Mouse (Mus musculus) erythroblast, embryonic 14.5 days (primary cell): ENCODE results near the gene Cacnb1. TPM values are rescaled to one million over a fixed set of nuclear protein-coding genes. Genes with fewer than 3 reads are reported as not detected.

Experiments used
- H3K27me3 ChIP-seq: 2 replicates; pipeline ENCODE4 v1.6.1; 2012; ENCODE audit warnings: inconsistent platforms; ENCODE audit not compliant: control insufficient read depth
- H3K36me3 ChIP-seq: 2 replicates; pipeline ENCODE4 v1.6.1; 2012; ENCODE audit warnings: mild to moderate bottlenecking, inconsistent platforms; ENCODE audit not compliant: control insufficient read depth
- H3K4me1 ChIP-seq: 2 replicates; pipeline ENCODE4 v1.6.1; 2012; ENCODE audit warnings: inconsistent platforms; ENCODE audit not compliant: control insufficient read depth
- H3K4me3 ChIP-seq: replicated peaks from 2 replicates; pipeline ENCODE3; 2012; ENCODE audit warnings: moderate library complexity, mild to moderate bottlenecking, inconsistent platforms
- H3K9me3 ChIP-seq: 2 replicates; pipeline ENCODE4 v1.6.1; 2012; ENCODE audit warnings: low read length, inconsistent platforms, mixed read lengths; ENCODE audit not compliant: control insufficient read depth
- GATA1 ChIP-seq: IDR thresholded peaks from 2 replicates; pipeline ENCODE4 v1.6.1; 2012; ENCODE audit warnings: low read length, inconsistent platforms, mixed read lengths
- TAL1 ChIP-seq: IDR thresholded peaks from 3 replicates; pipeline ENCODE4 v1.6.1; 2012; ENCODE audit warnings: low read length, inconsistent platforms, mixed read lengths
- polyA plus RNA-seq: library from polyadenylated mRNA; stranded (reverse); fragments of >175 nt; gene quantifications from 2 replicates; pipeline ENCODE4 v1.2.3, GENCODE M21; 2012

Cacnb1 gene
- polyA plus RNA-seq, 1 experiment: 0.03 TPM

GRCm38 (mm10) chr11:97998074-97998793, 24.6 kb downstream of the Cacnb1 start:
- H3K4me1 ChIP-seq: peaks cover 29% of the 10 kb centered on the region
- peaks cover 55% of the 10 kb centered on the region for H3K27me3 ChIP-seq
- TF ChIP-seq GATA1 (no peak), TAL1 (no peak)

GRCm38 (mm10) chr11:97997387-97997960, 25.4 kb downstream of the Cacnb1 start:
- no peaks in the 10 kb centered on the region for H3K9me3 ChIP-seq
- TF ChIP-seq TAL1: no peak
- no peak for TF ChIP-seq GATA1
- H3K4me1 ChIP-seq: peaks cover 22% of the 10 kb centered on the region
- peaks cover 48% of the 10 kb centered on the region for H3K27me3 ChIP-seq
- H3K36me3 ChIP-seq: no peaks in the 10 kb centered on the region
- H3K4me3 ChIP-seq: no peak overlapping the region

More at GRCm38 (mm10) chr11:97998074-97998793, 24.6 kb downstream of the Cacnb1 start:
- Histone ChIP-seq H3K9me3 (no peaks in the 10 kb centered on the region; the same call in 1 of the 2 replicates), H3K36me3 (no peaks in the 10 kb centered on the region), H3K4me3 (no peak overlapping the region)

GRCm38 (mm10) chr11:97996691-97997090, 26.1 kb downstream of the Cacnb1 start:
- Histone ChIP-seq H3K9me3 (no peaks in the 10 kb centered on the region), H3K36me3 (no peaks in the 10 kb centered on the region), H3K4me3 (no peak overlapping the region), H3K4me1 (peaks cover 22% of the 10 kb centered on the region), H3K27me3 (peaks cover 45% of the 10 kb centered on the region)
- TF ChIP-seq TAL1: no peak
- TF ChIP-seq GATA1: no peak

- Histone ChIP-seq H3K4me3 (peak within 1 kb of the TSS; percentile 52), H3K9me3 (no peaks in the 10 kb centered on the region), H3K36me3 (no peaks in the 10 kb centered on the region), H3K4me1 (peaks cover 19% of the 10 kb centered on the region), H3K27me3 (peaks cover 37% of the 10 kb centered on the region)
- no peak for TF ChIP-seq GATA1
- TF ChIP-seq TAL1: no peak
These were observed 27.1 kb downstream of the Cacnb1 start, which contains the start of gene Arl5c for GRCm38 (mm10) chr11:97995564-97996288. Gene Arl5c (minus strand): TSS chr11:97996181.

GRCm38 (mm10) chr11:97994539-97995100, 28.2 kb downstream of the Cacnb1 start:
- Histone ChIP-seq H3K4me3 (peak overlapping the region; percentile 52), H3K9me3 (no peaks in the 10 kb centered on the region), H3K36me3 (no peaks in the 10 kb centered on the region), H3K4me1 (peaks cover 28% of the 10 kb centered on the region), H3K27me3 (peaks cover 35% of the 10 kb centered on the region)
- no peak for TF ChIP-seq TAL1
- TF ChIP-seq GATA1: no peak; the same call in 1 of the 2 replicates

- TF ChIP-seq GATA1: no peak
- no peak for TF ChIP-seq TAL1
- Histone ChIP-seq H3K27me3 (peaks cover 47% of the 10 kb centered on the region), H3K36me3 (no peaks in the 10 kb centered on the region)
These were observed 34.2 kb downstream of the Cacnb1 start for GRCm38 (mm10) chr11:97988530-97989096.

GRCm38 (mm10) chr11:97987551-97988526, 35.0 kb downstream of the Cacnb1 start:
- Histone ChIP-seq H3K4me3 (peak overlapping the region; percentile 69), H3K36me3 (no peaks in the 10 kb centered on the region), H3K9me3 (0 out of 2 replicates have a peak, but pooled peaks cover 2% of the 10 kb centered on the region), H3K27me3 (peaks cover 47% of the 10 kb centered on the region), H3K4me1 (peaks cover 43% of the 10 kb centered on the region)
- no peak for TF ChIP-seq TAL1
- TF ChIP-seq GATA1: no peak

More at GRCm38 (mm10) chr11:97988530-97989096, 34.2 kb downstream of the Cacnb1 start:
- 0 out of 2 replicates have a peak, but pooled peaks cover 2% of the 10 kb centered on the region for H3K9me3 ChIP-seq
- H3K4me3 ChIP-seq: peak overlapping the region; percentile 69
- H3K4me1 ChIP-seq: peaks cover 43% of the 10 kb centered on the region
